ENCODE assay signal across 10 mouse cellular contexts in the genomic region with DNA sequence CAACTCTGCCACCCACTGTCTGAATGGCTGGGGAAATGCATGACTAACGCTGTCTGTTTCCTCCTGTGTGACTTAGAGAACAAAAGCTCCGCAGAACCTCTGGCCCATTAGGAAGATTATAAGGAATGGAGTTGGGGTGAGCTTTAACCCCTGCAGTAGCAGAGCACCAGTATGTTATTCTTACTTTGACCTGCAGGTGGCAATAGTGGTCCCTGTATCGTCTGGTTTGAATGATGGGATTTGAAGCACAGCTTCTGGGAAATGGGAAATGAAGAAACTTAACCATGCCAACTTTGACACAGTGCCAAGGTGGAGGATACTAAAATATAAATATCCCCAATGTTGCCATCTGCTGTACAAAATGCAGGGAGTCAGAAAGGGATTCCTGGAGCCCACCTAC. TPM values are rescaled to one million over a fixed set of nuclear protein-coding genes. Genes with fewer than 3 reads are reported as not detected.
DNase-seq lines count a peak whose midpoint lies in the region; ATAC-seq and TF ChIP-seq lines count a peak whose summit lies in the region.
"Had no signal": no experiment of that assay in that cellular context is flagged by ENCODE, and none has a peak within 500 bp of the region (broad histone marks: within the 10 kb centered on the region; RNA-seq: fewer than 3 reads in every experiment).

No protein-coding gene starts in this region.

- H3K4me3 ChIP-seq in thymus, adult 2 months (ENCODE audit: control insufficient read depth, insufficient read depth, low read length): no peak overlapping the region
- no peak overlapping the region for H3K4me3 ChIP-seq in heart, embryonic 10.5 days
- H3K4me3 ChIP-seq in midbrain, embryonic 13.5 days (replicated peaks): no peak overlapping the region
- H3K4me3 ChIP-seq: embryonic facial prominence, embryonic 15.5 days; limb, embryonic 13.5 days had no signal

- H3K27ac ChIP-seq in thymus, adult 2 months (ENCODE audit: control insufficient read depth, insufficient read depth, low read length): no peak overlapping the region
- no peak overlapping the region for H3K27ac ChIP-seq in heart, embryonic 10.5 days
- H3K27ac ChIP-seq in midbrain, embryonic 13.5 days: no peak overlapping the region
- H3K27ac ChIP-seq: embryonic facial prominence, embryonic 15.5 days; limb, embryonic 13.5 days had no signal

- 18% methylated on average over 3 of the region's 3 CpGs for WGBS in thymus, adult 2 months
- WGBS in heart, embryonic 10.5 days: 7% methylated on average over 3 of the region's 3 CpGs
- WGBS in large intestine, adult 2 months: 4% methylated on average over 3 of the region's 3 CpGs
- 0% methylated on average over 3 of the region's 3 CpGs for WGBS in midbrain, embryonic 13.5 days

- no peaks in the 10 kb centered on the region for H3K36me3 ChIP-seq in thymus, adult 2 months (ENCODE audit: control insufficient read depth, insufficient read depth, low read length)
- H3K36me3 ChIP-seq in heart, embryonic 10.5 days: peaks cover 8% of the 10 kb centered on the region; the same call in 1 of the 2 replicates
- H3K36me3 ChIP-seq in midbrain, embryonic 13.5 days: no peaks in the 10 kb centered on the region

- TF ChIP-seq POLR2A in thymus, adult 2 months (IDR thresholded peaks at IDR 0.05; ENCODE audit: control insufficient read depth, extremely low read depth, insufficient read depth, low read length, poor library complexity): no peak

- DNase-seq in adrenal gland, postnatal 10 days: peak; percentile 37
- no peak for DNase-seq in adrenal gland, adult 2 months
- DNase-seq in thymus, adult 2 months: peak; percentile 17
- DNase-seq in thymus, adult 18-20 months: no peak
- DNase-seq in heart, embryonic 10.5 days (ENCODE audit: low spot score): peak; percentile 75
- DNase-seq in large intestine, adult 2 months (ENCODE audit: low read depth, low spot score): peak; percentile 29
- no peak for DNase-seq in spleen, adult 12 weeks (ENCODE audit: low spot score)

- no peaks in the 10 kb centered on the region for H3K9me3 ChIP-seq in heart, embryonic 10.5 days
- H3K9me3 ChIP-seq in midbrain, embryonic 13.5 days: no peaks in the 10 kb centered on the region
- H3K9me3 ChIP-seq: embryonic facial prominence, embryonic 15.5 days; limb, embryonic 13.5 days had no signal

- H3K4me2 ChIP-seq in midbrain, embryonic 13.5 days (replicated peaks): no peak overlapping the region
- H3K4me2 ChIP-seq: embryonic facial prominence, embryonic 15.5 days; limb, embryonic 13.5 days had no signal

- no peaks in the 10 kb centered on the region for H3K4me1 ChIP-seq in thymus, adult 2 months (replicated peaks; ENCODE audit: control insufficient read depth, insufficient read depth, low read length)
- H3K4me1 ChIP-seq in heart, embryonic 10.5 days: no peaks in the 10 kb centered on the region
- no peaks in the 10 kb centered on the region for H3K4me1 ChIP-seq in midbrain, embryonic 13.5 days (replicated peaks)
- H3K4me1 ChIP-seq: embryonic facial prominence, embryonic 15.5 days had no signal

- peak; percentile 27; the same call in 1 of the 2 replicates for ATAC-seq in midbrain, embryonic 13.5 days

- TF ChIP-seq CTCF in thymus, adult 2 months (IDR thresholded peaks at IDR 0.05; ENCODE audit: borderline replicate concordance, control insufficient read depth, extremely low read depth, insufficient read depth, low read length, poor library complexity): no peak

- H3K27me3 ChIP-seq in thymus, adult 2 months (ENCODE audit: control insufficient read depth, insufficient read depth, low read length): no peaks in the 10 kb centered on the region
- 0 out of 2 replicates have a peak, but pooled peaks cover 10% of the 10 kb centered on the region for H3K27me3 ChIP-seq in heart, embryonic 10.5 days (ENCODE audit: insufficient read depth, poor library complexity, severe bottlenecking)
- no peaks in the 10 kb centered on the region for H3K27me3 ChIP-seq in midbrain, embryonic 13.5 days
- H3K27me3 ChIP-seq: embryonic facial prominence, embryonic 15.5 days; limb, embryonic 13.5 days had no signal

- no peak overlapping the region for H3K9ac ChIP-seq in midbrain, embryonic 13.5 days (replicated peaks)
- H3K9ac ChIP-seq: embryonic facial prominence, embryonic 15.5 days; limb, embryonic 13.5 days had no signal

RNA-seq across cellular contexts. Expression of gene Cyb5r2, which starts 8.6 kb away (rescaled TPM):
- total RNA-seq in adrenal gland, postnatal 10 days (2021): not detected
- not detected for total RNA-seq in adrenal gland, adult 2 months (2021)
- 0.15 TPM in 1 of 2 replicates, not detected in the other for polyA plus RNA-seq in adrenal gland, adult 2 months (2012; rRNA removed)
- polyA plus RNA-seq in thymus, adult 2 months (2012; rRNA removed): 0.13 and 0.32 TPM in 2 replicates
- polyA plus RNA-seq in heart, embryonic 10.5 days (2016; fragmentation: Nextera tagmentation; extraction: Ambion mirVana): 1.2 and 1.3 TPM in 2 replicates
- 0.04 and 0.14 TPM in 2 replicates for polyA plus RNA-seq in large intestine, adult 2 months (2012; rRNA removed)
- polyA plus RNA-seq in midbrain, embryonic 13.5 days (2015; fragmentation: Nextera tagmentation; extraction: Ambion mirVana): 0.06 and 0.08 TPM in 2 replicates

RNA-seq across cellular contexts. Expression of gene Ovch2, which starts 51.7 kb away (rescaled TPM):
- not detected for total RNA-seq in adrenal gland, postnatal 10 days (2021)
- not detected for total RNA-seq in adrenal gland, adult 2 months (2021)
- polyA plus RNA-seq in adrenal gland, adult 2 months (2012; rRNA removed): not detected in 2 replicates
- polyA plus RNA-seq in thymus, adult 2 months (2012; rRNA removed): not detected in 2 replicates
- not detected in 2 replicates for polyA plus RNA-seq in heart, embryonic 10.5 days (2016; fragmentation: Nextera tagmentation; extraction: Ambion mirVana)
- not detected in 2 replicates for polyA plus RNA-seq in large intestine, adult 2 months (2012; rRNA removed)
- not detected in 2 replicates for polyA plus RNA-seq in midbrain, embryonic 13.5 days (2015; fragmentation: Nextera tagmentation; extraction: Ambion mirVana)
- polyA plus RNA-seq: embryonic facial prominence, embryonic 15.5 days; limb, embryonic 13.5 days had no signal

Comparison
In these comparisons a context has a peak if more than half of its experiments do, and no peak if none do; other contexts are left out.
1. DNase-seq: peak in adrenal gland, postnatal 10 days (single experiment), thymus, adult 2 months (single experiment), heart, embryonic 10.5 days (single experiment) and large intestine, adult 2 months (single experiment); none in adrenal gland, adult 2 months (single experiment), thymus, adult 18-20 months (0 of 2) and spleen, adult 12 weeks (single experiment).